Mouse (Mus musculus) spleen, adult 2 months (tissue): ENCODE results near the gene Zbtb42. TPM values are rescaled to one million over a fixed set of nuclear protein-coding genes. Genes with fewer than 3 reads are reported as not detected.
A peak's percentile ranks its signal among the peaks of the same experiment; 100 is the strongest.

Experiments
- DNase-seq, 2 experiments: peaks; one replicate each; pipeline versions ENCODE4 v3.0.0 to v3.0.0-alpha.2; 2012 to 2021; ENCODE audit warnings: low spot score in 2 of 2, low read depth in 1 of 2
- H3K27ac ChIP-seq: fragments of 200-500 bp; 2 replicates; pipeline ENCODE4 v1.5.1; 2012; ENCODE audit warnings: low read length, inconsistent platforms; ENCODE audit not compliant: insufficient read depth
- H3K27me3 ChIP-seq: fragments of 200-500 bp; 2 replicates; pipeline ENCODE4 v1.6.1; 2012; ENCODE audit warnings: mild to moderate bottlenecking, moderate library complexity, low read length, inconsistent platforms; ENCODE audit not compliant: control insufficient read depth, insufficient read depth
- H3K36me3 ChIP-seq: fragments of 200-500 bp; 2 replicates; pipeline ENCODE4 v1.6.1; 2012; ENCODE audit warnings: mild to moderate bottlenecking, low read length, inconsistent platforms; ENCODE audit not compliant: control insufficient read depth, insufficient read depth
- H3K4me1 ChIP-seq: fragments of 200-500 bp; 2 replicates; pipeline ENCODE4 v1.6.1; 2011; ENCODE audit warnings: inconsistent platforms; ENCODE audit not compliant: control insufficient read depth, insufficient read depth, insufficient read length
- H3K4me3 ChIP-seq: fragments of 200-500 bp; 2 replicates; pipeline ENCODE4 v1.5.1; 2011; ENCODE audit warnings: mild to moderate bottlenecking, inconsistent platforms; ENCODE audit not compliant: insufficient read depth, insufficient read length; ENCODE audit errors: extremely low read depth
- CTCF ChIP-seq: fragments of 200-500 bp; IDR thresholded peaks from 2 replicates; pipeline ENCODE4 v1.5.1; 2011; ENCODE audit warnings: mild to moderate bottlenecking, inconsistent platforms; ENCODE audit not compliant: insufficient read depth, insufficient read length, insufficient replicate concordance; ENCODE audit errors: extremely low read depth
- POLR2A ChIP-seq: fragments of 200-500 bp; IDR thresholded peaks from 2 replicates; pipeline ENCODE4 v1.6.1; 2011; ENCODE audit warnings: low read depth, low read length, inconsistent platforms
- WGBS: fragments of 180-500 bp; shearing (Covaris S2); methylation state at CpG from one replicate; pipeline ENCODE4 v1.1.7; 2018; 5-methylcytosine and 5-hydroxymethylcytosine counted together
- polyA plus RNA-seq: library from polyadenylated mRNA; depleted of rRNA; stranded (reverse); fragments of >200 nt; gene quantifications from 2 replicates; pipeline ENCODE4 v1.2.3, GENCODE M21; 2012

Gene Zbtb42
- polyA plus RNA-seq, 1 experiment = 7.6 TPM

DNA sequence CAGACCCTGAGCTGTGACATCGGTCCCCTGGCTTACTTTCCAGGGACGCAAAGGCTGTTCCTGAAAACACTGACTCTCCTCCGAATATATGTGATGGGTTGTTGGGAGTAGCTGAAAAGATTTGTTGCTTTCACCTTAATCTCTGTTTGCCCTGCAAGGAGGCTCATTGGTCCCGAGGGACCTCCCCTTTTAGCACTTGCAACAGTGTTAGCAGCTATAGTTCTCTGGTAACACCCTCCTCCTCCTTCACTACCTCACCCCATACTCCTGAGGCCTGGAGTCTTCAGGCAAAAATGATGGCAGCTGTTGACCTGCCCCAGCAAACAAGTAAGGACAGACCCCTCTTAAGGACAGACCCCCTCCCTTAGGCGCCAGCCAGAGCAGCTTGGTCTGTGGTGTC lies 40.4 kb downstream of the Zbtb42 start:
- Histone ChIP-seq H3K36me3 (no peaks in the 10 kb centered on the region), H3K4me1 (peaks cover 5% of the 10 kb centered on the region; the same call in 1 of the 2 replicates), H3K27ac (no peak overlapping the region), H3K27me3 (peaks cover 7% of the 10 kb centered on the region; the same call in 1 of the 2 replicates), H3K4me3 (no peak overlapping the region)
- WGBS = 87% methylated on average over 5 of the region's 5 CpGs
- TF ChIP-seq POLR2A = no peak
- TF ChIP-seq CTCF = no peak
- no peak for DNase-seq

DNA sequence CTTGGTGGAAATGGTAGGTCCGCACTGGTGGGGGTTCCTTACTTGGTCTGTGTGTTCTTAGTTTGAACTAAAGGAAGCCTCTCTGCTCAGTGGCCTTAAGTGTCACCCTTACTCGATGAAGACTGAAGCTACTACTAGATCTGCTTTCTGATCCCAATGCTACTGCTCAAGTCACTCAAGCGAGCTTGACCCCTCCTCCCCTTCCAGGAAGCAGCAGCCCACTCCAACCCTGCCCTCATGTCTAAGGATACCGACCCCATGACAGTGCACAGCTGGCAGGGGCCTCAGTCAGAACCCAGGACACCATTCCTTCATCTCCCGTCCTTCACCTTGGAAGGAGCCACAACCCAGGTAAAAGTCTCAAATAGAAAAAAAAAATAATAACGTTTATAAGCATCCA lies 41.6 kb downstream of the Zbtb42 start, which contains the start of gene Cep170b:
Gene Cep170b (plus strand): TSS at position 240 of the 400 bp plus-strand sequence.
- 73% methylated on average over 6 of the region's 6 CpGs for WGBS
- H3K27ac ChIP-seq = no peak within 1 kb of the TSS
- H3K36me3 ChIP-seq = no peaks in the 10 kb centered on the region
- DNase-seq = no peak
- H3K27me3 ChIP-seq = peaks cover 7% of the 10 kb centered on the region; the same call in 1 of the 2 replicates
- no peak within 1 kb of the TSS for H3K4me3 ChIP-seq
- H3K4me1 ChIP-seq = peaks cover 5% of the 10 kb centered on the region; the same call in 1 of the 2 replicates
- TF ChIP-seq POLR2A (no peak), CTCF (no peak)

DNA sequence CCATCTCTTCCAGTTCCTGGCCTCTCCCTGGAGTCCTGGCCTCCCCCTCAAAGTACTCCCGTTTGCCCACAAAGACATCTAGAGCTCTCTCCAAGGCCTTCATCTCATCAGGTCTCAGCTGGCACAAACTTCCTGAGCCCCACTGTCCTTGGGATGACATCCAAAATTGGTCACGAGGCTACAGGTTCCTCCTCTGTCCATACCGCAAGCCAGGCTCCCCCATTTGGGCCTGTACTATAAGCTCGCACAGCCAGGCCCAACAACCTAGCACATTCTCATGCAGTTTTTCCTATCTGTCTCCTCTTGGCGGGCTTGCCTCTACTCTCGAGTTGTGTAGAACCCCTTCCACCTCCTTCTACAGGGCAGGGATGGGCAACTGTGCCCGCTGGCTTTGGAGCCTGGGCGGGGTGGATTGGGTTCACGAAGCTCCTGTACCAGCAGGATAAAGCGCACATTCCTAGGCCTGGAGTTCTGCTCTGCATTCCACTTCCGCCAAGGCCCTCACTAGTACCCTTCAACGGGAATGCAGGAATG lies 42.3 kb downstream of the Zbtb42 start:
- DNase-seq = no peak
- Histone ChIP-seq H3K4me3 (no peak overlapping the region), H3K27ac (no peak overlapping the region), H3K27me3 (peaks cover 7% of the 10 kb centered on the region; the same call in 1 of the 2 replicates), H3K4me1 (peaks cover 5% of the 10 kb centered on the region; the same call in 1 of the 2 replicates), H3K36me3 (no peaks in the 10 kb centered on the region)
- TF ChIP-seq CTCF = no peak
- TF ChIP-seq POLR2A = no peak
- 81% methylated on average over 12 of the region's 12 CpGs for WGBS

DNA sequence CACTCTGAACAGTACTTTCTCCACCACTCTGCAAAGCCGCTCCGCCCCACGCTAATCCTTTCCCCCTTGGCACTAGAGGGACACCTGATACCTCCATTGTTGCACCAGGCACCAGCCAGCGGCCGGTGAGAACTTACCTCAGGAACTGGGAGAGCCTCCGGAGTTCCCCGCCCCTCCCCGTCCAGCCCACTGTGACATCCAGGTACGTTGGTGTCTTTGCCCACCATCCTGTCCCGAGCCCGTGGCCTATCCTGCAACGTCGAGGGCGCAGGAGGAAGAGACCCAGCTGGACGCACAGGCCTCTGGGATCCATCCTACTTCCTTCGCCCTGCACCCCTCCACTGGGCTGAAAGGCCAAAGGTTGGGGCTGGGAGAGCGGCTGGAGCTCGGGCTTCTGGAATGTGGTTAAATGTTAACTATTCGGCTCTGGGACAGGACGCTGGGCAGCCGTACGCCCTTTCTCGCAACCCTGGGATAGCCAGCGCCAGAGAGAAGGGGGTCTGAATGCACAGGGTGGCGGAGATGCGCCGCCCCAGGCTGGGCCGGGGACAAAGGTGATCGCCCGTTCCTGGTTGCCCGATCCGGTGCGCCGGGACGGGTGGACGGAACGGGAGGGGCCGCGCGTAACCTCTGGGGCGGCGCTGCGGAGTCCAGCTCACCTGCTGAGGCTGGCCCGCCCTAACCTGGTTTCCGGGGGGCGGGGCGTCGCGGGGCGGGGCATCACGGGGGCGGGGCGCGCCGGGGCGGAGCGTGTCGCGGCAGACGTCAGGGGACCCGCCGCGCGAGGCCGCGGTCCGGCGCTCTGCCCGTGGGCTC lies 43.0 kb downstream of the Zbtb42 start:
- 23% methylated on average over 58 of the region's 69 CpGs for WGBS
- no peaks in the 10 kb centered on the region for H3K36me3 ChIP-seq
- no peak for TF ChIP-seq CTCF
- no peak for TF ChIP-seq POLR2A
- peaks cover 7% of the 10 kb centered on the region; the same call in 1 of the 2 replicates for H3K27me3 ChIP-seq
- H3K27ac ChIP-seq = no peak overlapping the region
- H3K4me3 ChIP-seq = peak overlapping the region; percentile 43; the same call in 1 of the 2 replicates
- DNase-seq = peak in 1 of 2 experiments; percentile 52
- peaks cover 5% of the 10 kb centered on the region; the same call in 1 of the 2 replicates for H3K4me1 ChIP-seq

DNA sequence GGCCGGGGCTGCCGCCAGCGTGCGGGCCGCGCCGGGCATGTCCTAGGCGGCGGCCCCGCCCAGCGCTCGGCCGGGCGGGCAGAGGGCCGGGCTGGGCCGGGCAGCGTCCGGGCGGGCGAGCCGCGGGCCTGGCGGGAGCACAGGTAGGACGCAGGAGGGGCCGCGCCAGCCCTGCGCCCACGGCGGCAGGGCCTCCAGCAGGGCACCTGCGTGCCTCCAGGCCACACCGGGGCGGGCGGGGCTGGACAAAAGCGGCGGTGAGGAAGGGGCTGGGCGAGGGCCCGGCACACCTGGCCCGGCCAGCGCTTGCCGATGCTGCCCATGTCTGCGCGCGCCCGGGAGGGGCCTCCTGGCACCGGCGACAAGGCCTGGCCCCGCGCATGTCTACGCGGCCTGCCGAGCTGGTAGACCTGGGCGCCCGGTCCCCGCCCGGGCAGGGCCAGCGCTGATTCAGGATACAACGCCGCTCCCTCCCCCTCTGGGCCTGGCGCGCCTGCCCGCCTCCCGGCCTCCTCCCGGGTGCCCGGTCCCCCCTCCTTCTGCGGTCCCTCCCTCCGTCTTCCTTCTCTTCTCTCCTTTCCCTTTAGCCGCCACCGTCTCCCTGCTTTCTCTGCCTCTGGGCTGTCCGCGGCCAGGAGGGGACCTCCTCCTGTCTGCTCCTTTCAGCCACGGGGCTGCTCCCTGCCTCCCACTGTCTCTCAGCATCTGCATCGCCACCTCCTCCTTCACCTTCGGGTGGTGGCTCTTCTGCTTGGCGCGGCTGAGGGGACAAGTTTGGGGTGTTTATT lies 43.8 kb downstream of the Zbtb42 start:
- DNase-seq = peak in 1 of 2 experiments; percentile 18
- WGBS = 1% methylated on average over 67 of the region's 75 CpGs
- peak overlapping the region; percentile 65 for H3K4me3 ChIP-seq
- peaks cover 7% of the 10 kb centered on the region; the same call in 1 of the 2 replicates for H3K27me3 ChIP-seq
- TF ChIP-seq CTCF (no peak), POLR2A (no peak)
- H3K4me1 ChIP-seq = peaks cover 5% of the 10 kb centered on the region; the same call in 1 of the 2 replicates
- H3K36me3 ChIP-seq = no peaks in the 10 kb centered on the region
- H3K27ac ChIP-seq = no peak overlapping the region

DNA sequence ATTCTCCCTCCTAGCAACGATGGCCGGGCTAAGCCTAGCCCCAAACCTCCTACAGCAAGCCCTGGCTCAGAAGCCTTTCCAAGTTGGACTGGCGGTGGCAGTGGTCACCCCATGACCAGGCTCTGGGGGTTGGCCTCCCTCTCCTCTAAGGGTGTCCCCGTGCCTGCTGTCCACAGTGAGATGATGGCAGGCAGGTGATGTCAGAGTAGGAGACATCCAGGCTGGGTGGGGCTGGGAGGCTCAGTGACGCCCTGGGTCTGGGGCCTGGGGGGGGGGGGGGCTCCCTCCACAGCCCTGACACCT lies 44.4 kb downstream of the Zbtb42 start:
- H3K27me3 ChIP-seq = peaks cover 7% of the 10 kb centered on the region; the same call in 1 of the 2 replicates
- no peak overlapping the region for H3K27ac ChIP-seq
- H3K4me1 ChIP-seq = peaks cover 5% of the 10 kb centered on the region; the same call in 1 of the 2 replicates
- TF ChIP-seq POLR2A (no peak), CTCF (no peak)
- DNase-seq = no peak
- peak overlapping the region; percentile 65; the same call in 1 of the 2 replicates for H3K4me3 ChIP-seq
- H3K36me3 ChIP-seq = no peaks in the 10 kb centered on the region
- 39% methylated on average over 5 of the region's 5 CpGs for WGBS
